Mouse (Mus musculus) frontal cortex, adult 2 months (tissue): ENCODE measurements at regions not wholly inside any gene's neighbourhood (a gene's known extent, or its start where the extent isn't known, plus 50 kb on each side); places are given as distances from the start of the nearest gene placed in this dataset.
"Not testable (repeated sequence)": the region's sequence is repeated elsewhere in the genome, so short reads cannot be mapped to it uniquely, and the experiment has no call there.

Source experiments
- DNase-seq, 2 experiments: peaks; one replicate each; pipeline ENCODE4 v3.0.0; 2022; ENCODE audit warnings: low spot score in 1 of 2; ENCODE audit errors: extremely low spot score in 1 of 2

DNA sequence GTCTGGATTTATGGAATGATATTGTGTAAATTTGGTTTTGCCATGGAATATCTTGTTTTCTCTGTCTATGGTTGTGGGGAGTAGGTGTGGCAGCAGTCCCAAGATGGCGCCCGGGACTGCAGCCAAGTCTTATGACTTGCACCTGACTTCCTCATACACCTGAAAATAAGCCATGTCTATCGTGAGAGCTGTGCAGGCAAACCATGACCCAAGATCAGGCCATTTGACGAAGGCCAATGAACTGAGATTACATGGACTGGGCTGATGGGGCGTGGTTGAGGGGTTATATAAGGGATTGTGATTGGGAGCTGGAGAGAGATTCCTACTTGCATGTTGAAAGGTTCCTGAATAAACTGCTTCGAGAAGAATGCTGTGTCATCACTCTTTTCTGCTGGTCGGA lies 139.5 kb downstream of the Slc6a15 start:
- not testable (repeated sequence) for DNase-seq

DNA sequence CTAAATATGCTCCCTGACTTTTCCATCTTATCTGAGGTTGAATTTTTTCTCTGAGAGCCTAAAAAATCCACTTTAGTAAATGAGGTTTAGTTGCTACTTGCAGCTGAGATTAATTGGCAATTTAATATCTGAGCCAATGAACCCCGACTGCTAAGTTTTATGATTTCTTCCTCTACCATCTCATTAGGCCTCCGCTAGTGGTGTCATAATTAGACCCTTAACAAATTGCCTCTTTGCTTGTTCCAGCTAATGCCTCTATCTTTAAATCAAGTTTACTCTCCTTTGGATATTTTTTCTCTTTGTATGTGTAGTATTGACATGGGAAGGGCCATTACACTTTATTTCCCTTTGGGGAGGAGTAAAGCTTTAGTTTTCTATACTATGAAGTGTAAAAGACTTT lies 176.9 kb downstream of the Slc6a15 start:
- no peak for DNase-seq

- no peak for DNase-seq
These were observed 181.9 kb downstream of the Slc6a15 start for GRCm38 (mm10) chr10:103549510-103549909.

- no peak for DNase-seq
These were observed 217.5 kb downstream of the Slc6a15 start for GRCm38 (mm10) chr10:103585097-103585496.

- no peak for DNase-seq
These were observed 217.9 kb downstream of the Slc6a15 start for GRCm38 (mm10) chr10:103585504-103585903.

GRCm38 (mm10) chr10:103591985-103592384 lies 224.4 kb downstream of the Slc6a15 start:
- DNase-seq, result no peak

- DNase-seq, result no peak
These were observed 273.6 kb downstream of the Slc6a15 start for GRCm38 (mm10) chr10:103641162-103641561.

GRCm38 (mm10) chr10:103649848-103650247 lies 282.3 kb downstream of the Slc6a15 start:
- DNase-seq, result no peak

DNA sequence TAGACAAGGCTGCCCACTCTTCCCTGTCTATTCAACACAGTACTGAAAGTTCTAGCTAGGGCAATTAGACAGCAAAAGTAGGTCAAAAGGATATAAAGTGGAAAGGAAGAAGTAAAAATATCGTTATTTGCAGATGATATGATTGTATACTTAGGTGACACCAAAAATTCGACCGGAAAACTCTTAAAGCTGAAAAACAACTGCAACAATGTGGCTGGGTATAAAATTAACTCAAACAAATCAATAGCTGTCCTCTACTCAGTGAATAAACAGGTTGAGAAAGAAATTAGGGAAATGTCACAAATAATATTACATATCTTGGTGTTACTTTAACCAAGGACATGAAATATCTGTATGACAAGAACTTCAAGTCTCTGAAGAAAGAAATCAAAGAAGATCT lies 305.5 kb downstream of the Slc6a15 start:
- no peak for DNase-seq

DNA sequence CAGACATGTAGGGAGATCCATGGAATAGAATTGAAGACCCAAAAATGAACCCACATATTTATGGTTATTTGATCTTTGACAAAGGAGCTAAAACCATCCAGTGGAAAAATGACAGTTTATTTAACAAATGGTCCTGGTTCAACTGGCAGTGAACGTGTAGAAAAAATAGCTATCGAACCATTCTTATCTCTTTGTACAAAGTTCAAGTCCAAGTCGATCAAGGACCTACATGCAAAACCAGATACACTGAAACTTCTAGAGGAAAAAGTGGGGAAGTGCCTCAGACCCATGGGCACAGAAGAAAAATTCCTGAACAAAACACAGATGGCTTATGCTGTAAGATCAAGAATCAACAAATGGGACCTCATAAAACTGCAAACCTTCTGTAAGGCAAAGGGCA lies 306.2 kb downstream of the Slc6a15 start:
- no peak for DNase-seq

GRCm38 (mm10) chr10:103692682-103693081 lies 325.1 kb downstream of the Slc6a15 start:
- DNase-seq, result no peak

DNA sequence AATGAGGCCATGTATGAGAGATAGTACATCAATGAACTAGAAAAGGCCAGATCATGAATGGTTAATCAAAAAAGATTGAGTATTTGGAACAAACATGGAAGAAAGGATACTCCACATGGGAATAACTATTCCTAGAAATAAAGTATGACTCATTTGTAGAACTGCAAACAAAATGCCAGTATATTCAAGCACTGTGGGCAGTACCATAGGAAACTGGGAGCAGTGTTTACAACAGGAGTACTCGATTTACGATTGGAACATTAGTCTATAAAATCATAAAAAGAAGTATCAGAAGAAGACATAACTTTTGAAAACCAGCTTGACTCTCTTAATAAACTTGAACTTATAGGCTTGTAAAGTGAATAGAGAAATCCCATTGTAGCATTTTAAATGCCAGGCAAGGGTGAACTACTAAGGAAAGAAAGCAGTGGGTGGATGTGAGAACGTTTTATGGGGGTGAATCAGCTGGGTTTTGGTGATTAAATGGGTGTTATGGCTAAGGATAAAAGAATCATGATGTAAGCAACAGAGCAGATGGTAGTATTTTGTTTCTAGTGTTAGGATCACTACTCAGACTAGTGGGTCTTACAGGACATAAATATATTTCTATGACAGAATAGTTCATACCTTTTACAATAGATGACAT lies 347.6 kb downstream of the Slc6a15 start:
- DNase-seq, result peak; percentile 15 to 19

- DNase-seq, result no peak
These were observed 351.5 kb downstream of the Slc6a15 start for GRCm38 (mm10) chr10:103718998-103719662.

DNA sequence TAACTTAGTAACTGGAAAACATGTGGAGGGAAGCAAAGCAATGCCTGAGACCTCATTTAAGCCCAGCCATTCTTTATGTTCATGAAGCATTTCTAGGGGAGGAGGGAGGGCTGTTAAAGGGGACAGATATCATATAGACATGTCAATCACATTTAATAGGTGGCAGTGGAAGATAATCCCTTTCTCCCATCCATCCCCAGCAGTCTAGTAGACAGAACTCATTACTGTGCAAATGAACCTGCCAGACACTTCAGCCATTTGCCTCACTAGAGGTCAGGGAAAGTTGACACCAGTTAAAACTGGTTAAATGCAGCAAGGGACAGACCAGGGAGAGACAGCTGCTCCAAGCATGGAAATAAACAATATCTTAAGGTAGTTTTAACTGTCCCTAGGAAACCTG lies 359.1 kb downstream of the Slc6a15 start:
- DNase-seq, result no peak

GRCm38 (mm10) chr10:103731522-103731921 lies 363.9 kb downstream of the Slc6a15 start:
- no peak for DNase-seq

DNA sequence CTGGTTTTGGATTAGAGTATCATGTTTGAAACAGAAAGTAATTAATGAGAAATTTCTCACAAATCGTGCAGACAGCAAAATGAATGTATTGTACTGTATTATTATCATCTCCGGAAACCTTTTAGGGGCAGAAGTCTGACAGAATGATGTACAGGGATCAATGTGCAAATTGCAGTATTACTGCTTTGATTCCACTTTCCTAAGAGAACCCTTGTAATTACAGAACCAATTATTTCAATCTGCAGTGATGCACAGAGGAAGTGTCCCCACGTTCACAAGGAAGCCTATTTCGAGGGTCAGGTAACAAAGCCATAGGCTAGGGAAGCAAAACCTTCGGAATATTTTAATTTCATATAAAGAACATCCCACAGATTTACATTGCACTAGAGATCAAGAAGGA lies 364.4 kb downstream of the Slc6a15 start:
- no peak for DNase-seq

- no peak for DNase-seq
These were observed 362.7 kb upstream of the Gm21293 start for GRCm38 (mm10) chr10:103780127-103780526.

GRCm38 (mm10) chr10:103784920-103785319 lies 357.9 kb upstream of the Gm21293 start:
- DNase-seq, result peak in 1 of 2 experiments; percentile 33

GRCm38 (mm10) chr10:103829079-103829478 lies 313.7 kb upstream of the Gm21293 start:
- no peak for DNase-seq

GRCm38 (mm10) chr10:103832063-103832462 lies 310.7 kb upstream of the Gm21293 start:
- DNase-seq, result no peak

DNA sequence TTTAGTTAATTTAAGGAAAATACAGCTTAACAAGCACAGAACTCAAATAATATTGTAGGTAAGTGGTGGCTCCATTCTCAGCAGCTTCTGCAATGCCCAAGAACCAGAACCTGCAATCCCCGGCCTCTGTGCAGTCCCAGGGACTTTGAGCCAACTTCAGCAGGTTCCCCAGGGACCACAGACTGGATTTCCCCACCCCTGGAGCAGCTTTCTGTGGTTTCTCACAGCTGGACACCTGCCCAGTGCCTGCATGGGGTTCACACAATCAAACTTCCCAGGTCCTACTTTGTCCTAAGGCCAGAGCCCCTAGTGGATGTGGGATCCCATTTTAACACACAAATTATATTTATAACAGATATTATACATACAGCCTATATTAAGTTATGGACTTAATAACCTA lies 287.6 kb upstream of the Gm21293 start:
- no peak for DNase-seq

DNA sequence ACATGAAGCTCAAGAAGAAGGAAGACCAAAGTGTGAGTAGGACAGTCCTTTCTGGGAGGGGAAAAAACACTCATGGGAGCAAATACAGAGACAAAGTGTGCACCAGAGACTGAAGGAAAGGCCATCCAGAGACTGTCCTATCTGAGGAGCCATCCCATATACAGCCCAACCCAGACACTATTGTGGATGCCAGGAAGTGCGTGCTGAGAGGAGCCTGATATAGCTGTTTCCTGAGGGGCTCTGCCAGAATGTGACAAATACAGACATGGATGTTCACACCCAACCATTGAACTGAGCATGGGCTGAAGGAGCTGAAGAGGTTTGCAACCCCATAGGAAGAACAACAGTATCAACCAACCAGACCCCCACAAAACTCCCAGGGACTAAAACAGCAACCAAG lies 281.9 kb upstream of the Gm21293 start:
- DNase-seq, result no peak
